Mouse (Mus musculus) G1E (cell line): Measurements from ENCODE around the gene Sumo1.

ENCODE experiments used
- CTCF ChIP-seq: IDR thresholded peaks from 2 replicates; pipeline ENCODE4 v1.5.1; 2012; ENCODE audit warnings: low read depth, low read length, inconsistent platforms, mixed read lengths
- TAL1 ChIP-seq: conservative IDR thresholded peaks from 2 replicates; pipeline ENCODE4 v1.6.1; 2012; ENCODE audit warnings: low read depth, low read length, inconsistent platforms, mixed read lengths

GRCm38 (mm10) chr1:59592876-59593275 lies 77.8 kb downstream of the Sumo1 start:
- TF ChIP-seq CTCF (no peak), TAL1 (no peak)
